Mouse (Mus musculus): ENCODE data around the gene Thoc2. TPM values are rescaled to one million over a fixed set of nuclear protein-coding genes. Genes with fewer than 3 reads are reported as not detected.
"Not testable (repeated sequence)": the region's sequence is repeated elsewhere in the genome, so short reads cannot be mapped to it uniquely, and the experiment has no call there.

The Thoc2 gene
- 63.7 and 70.3 TPM in 2 replicates for polyA plus RNA-seq (2015; fragmentation: Nextera tagmentation; extraction: Ambion mirVana)

DNA sequence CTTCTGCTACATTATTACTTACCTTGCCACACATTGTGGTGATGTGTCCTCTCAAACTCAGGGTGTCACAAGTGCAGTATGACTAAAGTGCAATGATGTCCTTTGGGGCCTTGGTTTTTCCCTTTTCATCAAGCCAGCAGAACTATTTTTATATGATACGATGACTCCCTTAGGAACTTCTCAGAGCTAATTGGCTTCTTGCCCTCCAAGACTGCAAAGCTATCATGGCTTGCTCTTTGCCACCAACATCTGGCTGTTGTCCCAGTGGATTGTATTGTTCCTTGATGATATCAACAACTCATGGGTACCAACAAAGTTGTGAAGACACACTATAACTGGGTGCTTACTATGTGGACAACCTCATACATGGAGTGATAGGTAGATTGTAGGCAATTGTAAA lies at the start of gene Thoc2:
Gene Thoc2 (minus strand): TSS at position 101 of the 400 bp plus-strand sequence.
- no peaks in the 10 kb centered on the region for H3K4me1 ChIP-seq (ENCODE audit: control insufficient read depth, insufficient read depth, low read depth, low read length)
- WGBS: 93% methylated on average over 1 of the region's 1 CpGs
- no peaks in the 10 kb centered on the region for H3K36me3 ChIP-seq (ENCODE audit: control insufficient read depth, insufficient read depth, low read length)
- H3K4me2 ChIP-seq (ENCODE audit: low read length): no peak within 1 kb of the TSS
- H3K27ac ChIP-seq (ENCODE audit: low read depth, low read length): no peak within 1 kb of the TSS
- H3K9me3 ChIP-seq (ENCODE audit: control insufficient read depth, low read length): no peaks in the 10 kb centered on the region
- no peak for ATAC-seq
- H3K27me3 ChIP-seq (replicated peaks; ENCODE audit: control insufficient read depth, insufficient read depth, low read length): no peaks in the 10 kb centered on the region
- no peak within 1 kb of the TSS for H3K9ac ChIP-seq (ENCODE audit: low read depth, low read length)
- H3K4me3 ChIP-seq (ENCODE audit: low read length): no peak within 1 kb of the TSS

DNA sequence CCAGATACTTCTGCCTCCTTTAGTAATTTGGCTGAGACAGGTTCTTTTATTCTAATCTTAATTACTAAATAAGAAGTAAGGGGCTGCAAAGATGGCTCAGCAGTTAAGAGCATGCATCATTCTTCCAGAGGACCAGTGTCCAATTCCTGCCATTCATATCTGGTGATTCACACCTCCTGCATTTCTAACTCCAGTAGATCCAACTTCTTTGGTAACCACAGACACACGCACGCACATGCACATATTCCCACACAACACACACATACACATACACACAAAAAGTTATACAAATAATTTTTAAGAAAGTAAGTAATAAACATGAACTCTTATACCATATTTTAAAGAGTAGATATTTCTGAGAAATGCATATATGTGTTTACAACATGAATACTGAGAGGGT lies 49.6 kb upstream of the Thoc2 start:
- Histone ChIP-seq H3K27ac (ENCODE audit: low read depth, low read length) (no peak overlapping the region), H3K4me2 (ENCODE audit: low read length) (no peak overlapping the region), H3K36me3 (ENCODE audit: control insufficient read depth, insufficient read depth, low read length) (no peaks in the 10 kb centered on the region), H3K9me3 (ENCODE audit: control insufficient read depth, low read length) (no peaks in the 10 kb centered on the region), H3K9ac (ENCODE audit: low read depth, low read length) (no peak overlapping the region), H3K4me3 (ENCODE audit: low read length) (no peak overlapping the region), H3K4me1 (ENCODE audit: control insufficient read depth, insufficient read depth, low read depth, low read length) (no peaks in the 10 kb centered on the region), H3K27me3 (replicated peaks; ENCODE audit: control insufficient read depth, insufficient read depth, low read length) (no peaks in the 10 kb centered on the region)
- 97% methylated on average over 2 of the region's 2 CpGs for WGBS
- no peak for ATAC-seq

DNA sequence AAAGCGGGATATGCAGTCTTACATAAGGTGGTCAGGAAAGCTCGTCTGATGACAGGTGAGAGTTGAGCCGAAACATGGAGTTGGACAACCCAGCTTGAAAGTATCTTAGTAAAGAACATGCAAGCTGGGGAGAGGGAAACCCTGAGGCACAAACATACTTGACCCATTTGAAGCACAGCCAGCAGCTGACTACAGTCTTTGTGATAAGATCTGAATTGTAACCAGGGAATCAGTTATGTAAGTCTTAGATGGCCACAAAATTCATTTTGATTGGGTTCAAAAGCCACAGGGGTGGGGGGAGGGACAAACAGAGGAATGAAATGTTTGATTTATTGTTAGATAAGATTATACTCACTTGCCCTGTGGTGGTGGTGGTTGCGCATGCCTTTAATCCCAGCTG lies 48.9 kb upstream of the Thoc2 start:
- H3K9ac ChIP-seq (ENCODE audit: low read depth, low read length): no peak overlapping the region
- H3K27me3 ChIP-seq (replicated peaks; ENCODE audit: control insufficient read depth, insufficient read depth, low read length): no peaks in the 10 kb centered on the region
- H3K4me3 ChIP-seq (ENCODE audit: low read length): no peak overlapping the region
- WGBS: 95% methylated on average over 4 of the region's 4 CpGs
- H3K36me3 ChIP-seq (ENCODE audit: control insufficient read depth, insufficient read depth, low read length): no peaks in the 10 kb centered on the region
- H3K4me1 ChIP-seq (ENCODE audit: control insufficient read depth, insufficient read depth, low read depth, low read length): no peaks in the 10 kb centered on the region
- no peak for ATAC-seq
- no peak overlapping the region for H3K27ac ChIP-seq (ENCODE audit: low read depth, low read length)
- no peak overlapping the region for H3K4me2 ChIP-seq (ENCODE audit: low read length)
- no peaks in the 10 kb centered on the region for H3K9me3 ChIP-seq (ENCODE audit: control insufficient read depth, low read length)

DNA sequence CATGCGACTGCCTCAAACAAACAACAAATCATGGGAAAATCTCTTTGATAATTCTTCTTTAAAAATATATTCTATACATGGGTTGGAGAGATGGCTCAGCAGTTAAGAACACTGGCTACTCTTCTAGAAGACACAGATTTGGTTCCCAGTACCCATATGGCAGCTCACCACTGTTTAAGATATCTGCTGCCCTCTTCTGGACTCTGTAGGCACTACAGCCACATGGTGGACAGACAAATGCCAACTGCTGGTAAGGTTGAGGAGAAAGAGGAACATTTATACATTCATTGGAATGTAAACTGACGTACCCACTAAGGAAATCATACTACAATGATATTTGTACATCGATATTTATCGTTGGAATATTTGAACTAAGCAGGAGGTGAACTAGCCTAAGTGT lies 36.7 kb upstream of the Thoc2 start:
- whole genome bisulfite sequencing: 63% methylated on average over 4 of the region's 4 CpGs
- ATAC-seq: no peak
- Histone ChIP-seq H3K4me2 (ENCODE audit: low read length) (no peak overlapping the region), H3K4me3 (ENCODE audit: low read length) (no peak overlapping the region), H3K9me3 (ENCODE audit: control insufficient read depth, low read length) (no peaks in the 10 kb centered on the region), H3K9ac (ENCODE audit: low read depth, low read length) (no peak overlapping the region), H3K27ac (ENCODE audit: low read depth, low read length) (no peak overlapping the region), H3K27me3 (replicated peaks; ENCODE audit: control insufficient read depth, insufficient read depth, low read length) (no peaks in the 10 kb centered on the region), H3K36me3 (ENCODE audit: control insufficient read depth, insufficient read depth, low read length) (no peaks in the 10 kb centered on the region), H3K4me1 (ENCODE audit: control insufficient read depth, insufficient read depth, low read depth, low read length) (no peaks in the 10 kb centered on the region)

DNA sequence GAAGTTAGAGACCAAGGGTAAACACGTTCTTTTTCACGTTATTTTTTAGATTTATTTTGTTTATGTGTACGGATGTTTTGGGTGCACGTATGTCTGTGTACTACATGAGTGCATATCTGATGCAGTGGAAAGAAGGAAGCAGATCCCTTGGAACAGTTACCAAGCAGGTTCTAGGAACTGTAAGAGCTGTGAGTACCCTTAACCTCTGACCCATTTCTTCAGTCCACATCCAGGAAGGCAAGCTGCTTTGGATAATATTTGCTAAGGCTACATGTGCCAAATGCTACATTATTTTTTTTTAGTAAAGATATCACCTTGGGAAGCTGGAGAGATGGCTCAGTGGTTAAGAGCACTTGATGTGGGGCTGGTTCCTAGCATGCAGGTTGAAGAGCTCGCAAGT lies 21.4 kb upstream of the Thoc2 start:
- ATAC-seq: no peak
- no peaks in the 10 kb centered on the region for H3K4me1 ChIP-seq (ENCODE audit: control insufficient read depth, insufficient read depth, low read depth, low read length)

DNA sequence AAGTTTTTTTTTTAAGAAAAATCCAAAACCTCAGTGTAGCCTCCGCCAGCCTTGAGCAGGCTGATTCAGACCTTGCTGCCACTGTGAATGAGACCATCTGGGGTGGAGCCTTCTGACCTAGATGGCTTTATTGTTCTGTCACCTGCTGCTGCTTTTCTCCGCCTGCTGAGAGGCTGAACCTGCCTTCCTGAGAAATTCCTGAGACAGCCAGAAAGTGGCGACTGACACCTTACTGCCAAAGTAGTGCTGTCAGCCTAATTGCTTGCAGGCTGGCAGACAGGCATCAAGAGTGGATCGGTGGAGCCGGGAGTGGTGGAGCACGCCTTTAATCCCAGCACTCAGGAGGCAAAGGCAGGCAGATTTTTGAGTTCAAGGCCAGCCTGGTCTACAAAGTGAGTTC lies 11.3 kb upstream of the Thoc2 start:
- not testable (repeated sequence) for H3K4me3 ChIP-seq (ENCODE audit: low read length); H3K9me3 ChIP-seq (ENCODE audit: control insufficient read depth, low read length); H3K27ac ChIP-seq (ENCODE audit: low read depth, low read length); H3K4me1 ChIP-seq (ENCODE audit: control insufficient read depth, insufficient read depth, low read depth, low read length); H3K9ac ChIP-seq (ENCODE audit: low read depth, low read length); H3K27me3 ChIP-seq (replicated peaks; ENCODE audit: control insufficient read depth, insufficient read depth, low read length); ATAC-seq; H3K36me3 ChIP-seq (ENCODE audit: control insufficient read depth, insufficient read depth, low read length); H3K4me2 ChIP-seq (ENCODE audit: low read length)
- WGBS: 57% methylated on average over 6 of the region's 6 CpGs

More for the DNA sequence above, 21.4 kb upstream of the Thoc2 start:
- no peaks in the 10 kb centered on the region for H3K9me3 ChIP-seq (ENCODE audit: control insufficient read depth, low read length)
- H3K4me2 ChIP-seq (ENCODE audit: low read length): no peak overlapping the region
- H3K36me3 ChIP-seq (ENCODE audit: control insufficient read depth, insufficient read depth, low read length): no peaks in the 10 kb centered on the region
- no peak overlapping the region for H3K4me3 ChIP-seq (ENCODE audit: low read length)
- H3K9ac ChIP-seq (ENCODE audit: low read depth, low read length): no peak overlapping the region
- 84% methylated on average over 5 of the region's 5 CpGs for WGBS
- H3K27me3 ChIP-seq (replicated peaks; ENCODE audit: control insufficient read depth, insufficient read depth, low read length): no peaks in the 10 kb centered on the region
- H3K27ac ChIP-seq (ENCODE audit: low read depth, low read length): no peak overlapping the region

DNA sequence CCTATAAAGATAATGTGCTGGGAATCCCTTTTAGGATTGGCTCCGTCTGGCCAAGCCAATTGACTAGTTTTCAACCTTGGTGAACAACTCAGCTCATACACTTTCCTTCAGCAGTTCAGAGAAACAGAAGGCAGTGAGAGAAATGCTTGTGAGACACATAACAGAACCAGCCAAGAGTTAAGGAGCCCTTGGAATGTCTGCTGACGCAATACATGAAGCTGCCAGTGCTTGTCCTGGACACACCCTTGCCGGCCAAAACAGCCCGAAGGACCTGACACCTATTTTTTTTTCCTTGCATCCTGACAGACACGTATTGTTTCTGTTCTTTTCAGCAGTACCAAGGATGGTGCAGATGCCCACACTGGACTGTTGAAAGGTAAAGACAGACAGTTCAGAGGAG lies 4.2 kb upstream of the Thoc2 start:
- Histone ChIP-seq H3K36me3 (ENCODE audit: control insufficient read depth, insufficient read depth, low read length) (no peaks in the 10 kb centered on the region), H3K27ac (ENCODE audit: low read depth, low read length) (no peak overlapping the region), H3K9me3 (ENCODE audit: control insufficient read depth, low read length) (no peaks in the 10 kb centered on the region), H3K27me3 (replicated peaks; ENCODE audit: control insufficient read depth, insufficient read depth, low read length) (no peaks in the 10 kb centered on the region), H3K4me3 (ENCODE audit: low read length) (no peak overlapping the region), H3K9ac (ENCODE audit: low read depth, low read length) (no peak overlapping the region), H3K4me2 (ENCODE audit: low read length) (no peak overlapping the region), H3K4me1 (ENCODE audit: control insufficient read depth, insufficient read depth, low read depth, low read length) (no peaks in the 10 kb centered on the region)
- WGBS: 77% methylated on average over 5 of the region's 5 CpGs
- no peak for ATAC-seq

DNA sequence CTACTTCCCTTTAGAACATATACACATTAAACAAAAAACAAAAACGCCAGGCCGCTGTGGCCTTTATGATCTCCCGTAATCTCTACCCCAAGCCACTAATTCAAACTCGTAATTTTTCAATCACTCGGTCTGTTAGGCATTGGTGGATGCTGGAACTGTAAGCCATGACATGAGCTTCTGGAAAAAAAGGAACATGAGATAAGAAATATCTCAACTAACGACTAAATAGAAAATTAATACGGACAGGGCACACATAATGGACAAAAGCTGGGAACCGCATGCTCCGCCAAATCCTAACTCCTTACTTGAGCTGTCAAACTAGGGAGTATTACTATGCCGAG lies 8.4 kb downstream of the Thoc2 start:
- WGBS: 48% methylated on average over 10 of the region's 10 CpGs
- ATAC-seq: no peak

DNA sequence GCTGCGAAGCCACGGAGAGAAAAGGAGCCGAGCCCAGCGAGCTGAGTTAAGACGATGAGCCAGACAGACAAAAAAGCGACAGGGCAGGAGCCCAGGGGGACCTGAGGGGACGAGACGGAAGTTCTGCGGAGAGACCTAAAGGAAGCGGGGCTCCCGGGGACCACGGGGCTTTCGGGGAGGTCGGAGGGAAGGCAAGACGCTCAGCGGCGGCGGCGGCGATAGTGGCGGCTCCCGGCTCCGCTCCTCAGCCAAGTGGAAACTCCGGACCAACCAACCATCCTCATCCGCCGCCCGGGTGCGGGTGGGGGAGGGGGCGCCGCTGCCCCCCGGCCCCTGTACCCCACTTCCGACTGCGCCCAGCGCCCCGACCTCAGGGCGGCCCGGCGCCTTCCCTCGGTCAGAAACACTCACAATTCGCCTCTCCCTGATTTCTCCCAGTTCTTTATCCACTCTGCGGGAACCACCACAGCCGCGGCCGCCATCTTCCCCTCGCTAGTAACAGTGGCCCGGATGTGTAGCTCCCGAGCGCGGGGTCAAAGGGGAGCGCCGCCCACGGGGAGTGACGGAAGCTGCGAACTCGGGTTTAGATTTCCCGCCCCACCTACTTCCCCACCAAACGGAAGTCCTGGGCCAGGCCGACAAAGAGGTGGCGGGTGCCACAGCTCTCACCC lies 8.9 kb downstream of the Thoc2 start:
- Histone ChIP-seq H3K4me3 (ENCODE audit: low read length) (peak overlapping the region; percentile 64), H3K36me3 (ENCODE audit: control insufficient read depth, insufficient read depth, low read length) (no peaks in the 10 kb centered on the region), H3K4me1 (ENCODE audit: control insufficient read depth, insufficient read depth, low read depth, low read length) (peaks cover 8% of the 10 kb centered on the region), H3K4me2 (ENCODE audit: low read length) (peak overlapping the region; percentile 71), H3K27ac (ENCODE audit: low read depth, low read length) (peak overlapping the region; percentile 70), H3K9ac (ENCODE audit: low read depth, low read length) (peak overlapping the region; percentile 68), H3K27me3 (replicated peaks; ENCODE audit: control insufficient read depth, insufficient read depth, low read length) (no peaks in the 10 kb centered on the region), H3K9me3 (ENCODE audit: control insufficient read depth, low read length) (no peaks in the 10 kb centered on the region)
- WGBS: 18% methylated on average over 42 of the region's 59 CpGs
- peak; percentile 98 for ATAC-seq

More for the DNA sequence above, 8.4 kb downstream of the Thoc2 start:
- H3K9ac ChIP-seq (ENCODE audit: low read depth, low read length): no peak overlapping the region; the same call in 1 of the 2 replicates
- H3K27me3 ChIP-seq (replicated peaks; ENCODE audit: control insufficient read depth, insufficient read depth, low read length): no peaks in the 10 kb centered on the region
- H3K4me3 ChIP-seq (ENCODE audit: low read length): peak overlapping the region; percentile 64
- H3K36me3 ChIP-seq (ENCODE audit: control insufficient read depth, insufficient read depth, low read length): no peaks in the 10 kb centered on the region
- H3K27ac ChIP-seq (ENCODE audit: low read depth, low read length): peak overlapping the region; percentile 60
- H3K4me1 ChIP-seq (ENCODE audit: control insufficient read depth, insufficient read depth, low read depth, low read length): peaks cover 8% of the 10 kb centered on the region
- H3K4me2 ChIP-seq (ENCODE audit: low read length): peak overlapping the region; percentile 40
- no peaks in the 10 kb centered on the region for H3K9me3 ChIP-seq (ENCODE audit: control insufficient read depth, low read length)

Data from hindbrain, embryonic 16.5 days (tissue).